In the genomic region with DNA sequence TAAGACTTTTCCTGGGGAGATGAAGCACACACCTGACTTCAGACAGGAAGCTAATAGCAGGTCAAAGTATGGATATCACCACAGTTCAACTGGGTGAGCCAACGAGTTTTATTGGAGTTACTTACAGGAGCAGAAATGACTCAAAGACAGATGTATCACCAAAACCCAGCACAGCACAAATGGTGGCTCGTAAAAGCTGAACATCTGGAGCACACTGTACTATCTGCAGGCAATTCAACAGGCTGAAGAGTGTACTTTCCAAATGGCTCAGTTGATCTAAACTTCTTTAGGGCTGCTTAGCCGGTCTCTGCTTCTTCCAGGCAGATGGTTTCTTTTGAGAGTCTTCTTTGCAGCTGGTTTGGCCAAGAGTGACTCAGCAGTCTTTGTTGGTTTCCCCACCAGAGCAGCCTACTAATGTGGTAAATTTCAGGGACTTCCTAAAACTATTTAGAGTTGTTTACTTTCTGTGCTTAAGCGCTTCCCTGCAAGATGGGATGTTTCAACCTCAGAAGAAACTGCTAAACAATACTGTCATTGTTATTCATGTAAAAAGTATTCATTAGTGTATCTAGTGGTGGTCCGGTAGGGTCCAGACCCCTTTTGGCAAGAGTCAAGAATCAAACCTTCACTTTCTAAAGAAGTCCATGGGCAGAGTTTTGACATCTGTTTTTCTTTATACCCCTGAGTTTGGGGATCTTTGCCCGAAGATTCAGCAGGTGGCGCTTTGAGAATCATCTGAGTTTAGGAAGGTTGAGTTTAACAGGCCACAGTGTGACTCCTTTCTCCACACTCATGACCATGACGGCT, we compare ENCODE assay signal across 13 mouse cellular contexts. TPM values are rescaled to one million over a fixed set of nuclear protein-coding genes. Genes with fewer than 3 reads are reported as not detected.
DNase-seq lines count a peak whose midpoint lies in the region; ATAC-seq lines count a peak whose summit lies in the region.
"Had no signal": no experiment of that assay in that cellular context is flagged by ENCODE, and none has a peak within 500 bp of the region (broad histone marks: within the 10 kb centered on the region; RNA-seq: fewer than 3 reads in every experiment).

No protein-coding gene starts in this region.

- H3K36me3 ChIP-seq in heart, embryonic 10.5 days, result no peaks in the 10 kb centered on the region
- H3K36me3 ChIP-seq in midbrain, embryonic 14.5 days (ENCODE audit: control insufficient read depth, insufficient read depth, low read length), result no peaks in the 10 kb centered on the region
- H3K36me3 ChIP-seq in midbrain, embryonic 13.5 days, result no peaks in the 10 kb centered on the region
- H3K36me3 ChIP-seq: G1E had no signal

- no peak overlapping the region for H3K4me2 ChIP-seq in midbrain, embryonic 14.5 days (ENCODE audit: low read length)
- no peak overlapping the region for H3K4me2 ChIP-seq in midbrain, embryonic 13.5 days (replicated peaks)

- intact Hi-C loops in heart, postnatal 25 days (cut with DNase I), result loop anchor here (1.0 kb wide), 1 partner anchor 67 kb away; no protein-coding TSS in a partner anchor

- WGBS in heart, embryonic 10.5 days, result 72% methylated on average over 8 of the region's 8 CpGs
- WGBS in midbrain, embryonic 14.5 days, result 62% methylated on average over 8 of the region's 8 CpGs
- 63% methylated on average over 8 of the region's 8 CpGs for WGBS in midbrain, embryonic 13.5 days

- no peak overlapping the region for H3K27ac ChIP-seq in heart, embryonic 10.5 days
- no peak overlapping the region for H3K27ac ChIP-seq in midbrain, embryonic 14.5 days (replicated peaks; ENCODE audit: low read depth, low read length)
- no peak overlapping the region for H3K27ac ChIP-seq in midbrain, embryonic 13.5 days

- H3K4me3 ChIP-seq in heart, embryonic 10.5 days, result no peak overlapping the region
- H3K4me3 ChIP-seq in midbrain, embryonic 14.5 days (replicated peaks; ENCODE audit: low read depth, low read length), result no peak overlapping the region
- no peak overlapping the region for H3K4me3 ChIP-seq in midbrain, embryonic 13.5 days (replicated peaks)
- H3K4me3 ChIP-seq: megakaryocyte, embryonic 14.5 days had no signal

- H3K9ac ChIP-seq in midbrain, embryonic 14.5 days (replicated peaks; ENCODE audit: low read length), result no peak overlapping the region
- no peak overlapping the region for H3K9ac ChIP-seq in midbrain, embryonic 13.5 days (replicated peaks)

- DNase-seq in heart, embryonic 10.5 days (ENCODE audit: low spot score), result peak; percentile 45
- no peak for DNase-seq in heart, postnatal 25 days (ENCODE audit: low spot score)
- DNase-seq in midbrain, embryonic 14.5 days, result peak; percentile 12
- peak; percentile 36 for DNase-seq in embryo, embryonic 10.5 days (ENCODE audit: low spot score)
- DNase-seq in thymus, postnatal 36 days, result peak; percentile 8 to 19
- DNase-seq in ovary, postnatal 14 days (ENCODE audit: low spot score), result no peak
- DNase-seq in kidney, postnatal 14 days, result no peak
- DNase-seq: adrenal gland, postnatal 10 days; cerebellum, adult 18-20 months; gastrocnemius, postnatal 14 days had no signal

- ATAC-seq in midbrain, embryonic 14.5 days (ENCODE audit: low FRiP score, low TSS enrichment), result no peak
- ATAC-seq in midbrain, embryonic 13.5 days, result no peak

- no peaks in the 10 kb centered on the region for H3K4me1 ChIP-seq in heart, embryonic 10.5 days
- no peaks in the 10 kb centered on the region for H3K4me1 ChIP-seq in midbrain, embryonic 14.5 days (ENCODE audit: control insufficient read depth, insufficient read depth, low read length)
- no peaks in the 10 kb centered on the region for H3K4me1 ChIP-seq in midbrain, embryonic 13.5 days (replicated peaks)

- no peaks in the 10 kb centered on the region for H3K27me3 ChIP-seq in heart, embryonic 10.5 days (ENCODE audit: insufficient read depth, poor library complexity, severe bottlenecking)
- H3K27me3 ChIP-seq in midbrain, embryonic 14.5 days (ENCODE audit: control insufficient read depth, insufficient read depth, low read length), result no peaks in the 10 kb centered on the region
- H3K27me3 ChIP-seq in midbrain, embryonic 13.5 days, result no peaks in the 10 kb centered on the region
- H3K27me3 ChIP-seq: megakaryocyte, embryonic 14.5 days had no signal

- no peaks in the 10 kb centered on the region for H3K9me3 ChIP-seq in heart, embryonic 10.5 days
- H3K9me3 ChIP-seq in midbrain, embryonic 14.5 days (ENCODE audit: control insufficient read depth, low read length), result no peaks in the 10 kb centered on the region
- H3K9me3 ChIP-seq in midbrain, embryonic 13.5 days, result no peaks in the 10 kb centered on the region
- H3K9me3 ChIP-seq: G1E had no signal

RNA-seq across cellular contexts. Expression of a gene that starts 48.0 kb away (rescaled TPM):
- 26.1 and 28.0 TPM in 2 replicates for polyA plus RNA-seq in heart, embryonic 10.5 days (2016; fragmentation: Nextera tagmentation; extraction: Ambion mirVana)
- total RNA-seq in heart, postnatal 25 days (2021), result 10 to 100 TPM; 27.4 to 30.6 TPM
- 31.4 and 37.7 TPM in 2 replicates for polyA plus RNA-seq in midbrain, embryonic 14.5 days (2014; fragmentation: Nextera tagmentation; extraction: Ambion mirVana)
- polyA plus RNA-seq in midbrain, embryonic 13.5 days (2015; fragmentation: Nextera tagmentation; extraction: Ambion mirVana), result 45.5 and 46.5 TPM in 2 replicates

Comparison
In these comparisons a context has a peak if more than half of its experiments do, and no peak if none do; other contexts are left out.
1. DNase-seq: peak in heart, embryonic 10.5 days (single experiment), midbrain, embryonic 14.5 days (single experiment), embryo, embryonic 10.5 days (single experiment) and thymus, postnatal 36 days (2 of 2); none in heart, postnatal 25 days (single experiment), ovary, postnatal 14 days (single experiment) and kidney, postnatal 14 days (single experiment).